Mouse (Mus musculus) A20 (cell line): ENCODE measurements at regions not wholly inside any gene's neighbourhood (a gene's known extent, or its start where the extent isn't known, plus 50 kb on each side); places are given as distances from the start of the nearest gene placed in this dataset.
A peak's percentile ranks its signal among the peaks of the same experiment; 100 is the strongest.
"Not testable (repeated sequence)": the region's sequence is repeated elsewhere in the genome, so short reads cannot be mapped to it uniquely, and the experiment has no call there.

Experiments used
- DNase-seq: peaks from one replicate; pipeline ENCODE4 v3.0.0-alpha.2; 2011; ENCODE audit warnings: low read depth, low spot score

DNA sequence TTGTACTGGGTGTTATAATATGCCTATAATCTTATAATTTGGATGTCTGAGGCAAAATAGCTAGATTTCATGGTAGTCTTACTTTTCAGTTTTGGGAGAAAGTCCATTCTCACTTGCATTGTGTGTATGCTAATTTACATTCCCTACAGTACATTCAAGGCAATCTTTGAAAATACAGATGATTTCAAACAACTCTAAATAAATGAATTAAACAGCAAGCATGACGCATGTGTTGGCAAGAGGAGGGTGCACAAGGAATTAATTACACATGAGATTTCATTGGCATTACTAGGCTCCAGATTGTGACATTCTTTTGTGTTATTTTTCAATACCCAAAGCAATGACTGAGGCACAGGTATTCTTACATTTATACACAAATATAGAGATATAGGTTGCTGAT lies 495.2 kb upstream of the Cypt12 start:
- no peak for DNase-seq

DNA sequence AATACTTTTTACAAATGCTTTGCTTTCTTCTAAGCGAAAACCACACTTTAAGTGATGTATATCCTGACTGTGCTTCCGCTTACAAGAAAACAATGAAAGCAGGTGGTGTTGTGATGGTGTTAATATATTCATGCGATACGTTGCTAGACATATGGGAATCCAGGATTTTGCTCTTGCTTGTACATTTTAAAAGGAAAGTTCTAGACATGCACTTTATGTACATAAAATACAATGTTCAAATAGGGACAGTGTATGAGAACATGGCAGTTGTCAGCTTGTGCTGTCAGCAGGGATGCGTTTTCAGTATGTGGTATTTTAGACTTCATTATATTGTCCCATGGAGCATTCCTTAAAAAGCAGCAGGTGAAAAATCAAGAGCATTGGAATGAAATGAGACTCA lies 487.7 kb upstream of the Cypt12 start:
- no peak for DNase-seq

- no peak for DNase-seq
Observed at GRCm38 (mm10) chr3:17461365-17461764, 486.8 kb upstream of the Cypt12 start.

DNA sequence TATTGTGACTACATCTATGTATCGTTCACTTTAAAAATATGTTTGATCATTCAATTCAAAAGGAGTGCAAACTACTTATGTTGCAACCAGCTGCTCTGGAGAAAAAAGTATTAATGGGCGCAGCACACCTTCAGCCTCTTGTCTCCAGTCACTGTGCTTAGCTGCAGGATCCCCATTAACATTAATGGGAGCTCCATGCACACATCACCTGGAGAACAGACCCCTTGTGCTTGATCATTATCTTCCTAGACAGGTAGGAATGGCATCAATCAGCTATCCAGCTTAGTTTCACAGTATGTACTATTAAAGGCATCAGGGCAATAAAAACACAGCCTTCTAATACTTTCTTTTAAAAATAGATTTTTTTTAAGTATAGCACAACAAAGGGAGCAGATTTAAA lies 474.4 kb upstream of the Cypt12 start:
- no peak for DNase-seq

GRCm38 (mm10) chr3:17489240-17490142 lies 458.7 kb upstream of the Cypt12 start:
- DNase-seq: no peak

- DNase-seq: no peak
Observed at GRCm38 (mm10) chr3:17490632-17491031, 457.6 kb upstream of the Cypt12 start.

DNA sequence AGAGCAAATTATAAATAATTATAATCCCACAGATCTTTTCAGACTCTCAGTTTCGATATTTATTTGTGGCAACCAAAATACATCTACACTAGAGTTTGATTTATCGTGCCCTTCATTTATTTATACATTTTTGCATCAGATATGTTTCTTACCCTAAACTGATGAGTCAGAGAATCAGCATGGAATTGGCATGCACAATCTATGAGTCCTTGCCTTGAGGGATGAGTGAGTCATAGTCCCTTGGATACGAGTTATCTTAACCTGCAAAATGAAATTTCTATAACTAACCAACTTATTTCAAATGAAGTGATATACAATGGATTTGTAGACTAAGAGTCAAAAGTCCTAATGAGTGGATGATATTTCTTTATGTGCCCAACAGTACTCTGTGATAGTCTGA lies 449.9 kb upstream of the Cypt12 start:
- DNase-seq: no peak

- no peak for DNase-seq
Observed at GRCm38 (mm10) chr3:17501556-17501955, 446.7 kb upstream of the Cypt12 start.

GRCm38 (mm10) chr3:17541346-17541745 lies 406.9 kb upstream of the Cypt12 start:
- no peak for DNase-seq

- DNase-seq: no peak
Observed at GRCm38 (mm10) chr3:17547559-17548059, 400.6 kb upstream of the Cypt12 start.

- DNase-seq: no peak
Observed at GRCm38 (mm10) chr3:17582487-17582886, 365.7 kb upstream of the Cypt12 start.

DNA sequence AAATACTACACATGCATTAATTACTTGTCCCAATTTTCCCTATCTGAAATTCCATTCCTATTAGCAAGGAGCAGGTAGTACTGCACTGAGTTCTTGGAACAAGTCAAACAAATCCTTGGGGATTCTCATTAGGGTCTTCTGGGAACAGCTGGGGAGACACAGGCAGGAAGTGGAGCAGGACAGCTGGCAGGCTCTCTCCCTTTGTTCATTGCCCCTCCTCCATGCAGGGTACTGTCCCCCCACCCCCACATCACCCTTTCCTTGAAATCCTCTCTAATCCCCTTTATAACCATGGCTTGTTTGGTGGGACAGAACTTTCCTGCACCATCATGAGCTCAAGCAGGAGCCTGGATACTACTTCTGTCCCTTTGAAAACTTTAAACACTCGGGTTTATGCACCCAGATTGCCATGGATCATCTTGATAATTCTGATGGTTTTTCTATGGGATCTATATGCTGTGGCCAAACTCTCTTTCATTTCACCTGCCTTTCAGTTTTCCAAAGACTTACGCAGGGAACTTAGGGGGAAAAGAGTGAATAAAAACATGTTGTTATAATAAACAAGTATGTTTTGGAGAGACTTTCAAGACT lies 358.2 kb upstream of the Cypt12 start:
- DNase-seq: no peak

DNA sequence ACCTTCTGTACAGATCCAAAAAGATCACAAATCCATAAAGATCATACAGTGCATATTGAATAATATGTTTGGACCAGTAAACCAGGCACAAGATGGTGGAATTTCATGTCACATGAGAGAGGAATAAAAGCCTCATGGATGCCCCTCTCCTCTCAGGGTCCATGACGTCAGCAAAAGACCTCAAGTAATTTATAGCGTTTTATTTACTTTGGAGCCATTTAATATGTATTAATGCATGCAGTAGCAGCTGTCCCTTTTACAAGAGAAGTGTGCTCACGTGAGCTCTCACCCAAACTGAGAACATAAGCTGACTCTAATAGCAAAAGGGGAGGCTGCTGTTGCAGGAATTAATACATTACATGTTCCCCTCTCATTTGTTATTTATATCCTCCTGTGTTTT lies 355.7 kb upstream of the Cypt12 start:
- no peak for DNase-seq

DNA sequence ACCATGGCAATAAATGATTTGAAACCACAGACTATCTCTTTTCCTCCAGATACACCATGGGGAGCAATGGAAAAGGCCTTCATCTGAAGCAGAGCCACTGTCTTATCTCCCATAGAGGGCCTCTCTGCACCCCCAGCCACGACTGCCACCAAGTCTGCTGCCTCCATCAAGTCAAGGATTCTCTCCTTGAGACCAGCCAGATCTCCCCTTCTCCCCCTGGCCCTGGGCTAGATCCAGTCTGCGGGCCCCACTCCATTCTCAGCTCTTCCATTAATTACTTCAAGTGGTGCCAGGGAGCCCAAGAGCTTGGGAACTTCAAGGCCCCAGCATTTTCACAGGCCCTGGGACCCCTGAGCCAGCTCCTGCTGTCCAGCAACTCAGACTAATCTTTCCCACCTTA lies 351.8 kb upstream of the Cypt12 start:
- DNase-seq: no peak

- DNase-seq: peak; percentile 42
Observed at GRCm38 (mm10) chr3:17613486-17613885, 334.7 kb upstream of the Cypt12 start.

DNA sequence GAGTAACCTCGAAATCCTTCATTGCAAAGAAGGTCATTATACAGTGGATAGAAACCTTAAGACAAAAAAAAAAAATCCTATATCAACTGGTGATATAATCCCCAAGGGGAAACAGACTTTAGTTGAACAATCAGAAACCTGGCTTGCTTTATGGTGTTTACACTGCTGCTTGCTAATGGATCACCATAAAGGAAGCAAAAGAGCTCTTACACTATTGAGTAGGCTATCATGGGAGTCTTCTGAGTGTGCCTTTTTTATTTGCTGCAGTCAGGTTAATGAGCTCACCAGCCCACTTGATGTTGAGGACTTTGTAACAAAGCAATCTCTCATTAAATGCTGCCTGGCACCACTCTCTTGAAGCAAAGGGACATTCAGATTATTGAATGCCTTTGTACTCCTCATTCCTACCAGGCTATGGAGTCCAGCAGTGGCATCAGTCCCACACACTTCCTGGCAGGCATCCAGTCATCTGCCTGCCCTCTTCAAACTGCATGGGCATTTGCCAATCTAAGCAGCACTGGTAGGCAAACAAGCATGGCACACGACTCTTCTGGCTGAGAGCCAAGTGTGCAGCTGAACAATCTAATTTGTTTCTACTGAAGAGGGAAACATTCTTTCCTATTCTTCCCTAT lies 331.7 kb upstream of the Cypt12 start:
- no peak for DNase-seq

DNA sequence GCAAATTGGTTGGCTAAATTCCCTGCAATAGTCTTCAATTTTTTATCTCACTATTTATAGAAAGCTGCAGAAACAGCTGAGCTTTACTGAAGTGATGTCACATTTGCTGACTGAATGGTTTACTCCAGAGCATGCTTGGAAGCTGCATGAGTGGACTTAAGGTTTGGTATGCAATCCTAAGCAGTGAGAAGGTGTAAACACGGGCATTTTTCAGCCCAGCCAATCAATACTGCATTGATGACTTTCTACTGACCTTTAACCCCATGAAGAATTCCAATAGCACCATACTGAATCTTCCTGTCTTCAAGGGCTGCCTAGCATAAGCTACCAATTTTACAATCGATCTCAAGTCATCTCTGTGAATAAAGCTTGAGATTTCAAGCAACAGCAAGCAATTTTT lies 328.7 kb upstream of the Cypt12 start:
- DNase-seq: no peak

DNA sequence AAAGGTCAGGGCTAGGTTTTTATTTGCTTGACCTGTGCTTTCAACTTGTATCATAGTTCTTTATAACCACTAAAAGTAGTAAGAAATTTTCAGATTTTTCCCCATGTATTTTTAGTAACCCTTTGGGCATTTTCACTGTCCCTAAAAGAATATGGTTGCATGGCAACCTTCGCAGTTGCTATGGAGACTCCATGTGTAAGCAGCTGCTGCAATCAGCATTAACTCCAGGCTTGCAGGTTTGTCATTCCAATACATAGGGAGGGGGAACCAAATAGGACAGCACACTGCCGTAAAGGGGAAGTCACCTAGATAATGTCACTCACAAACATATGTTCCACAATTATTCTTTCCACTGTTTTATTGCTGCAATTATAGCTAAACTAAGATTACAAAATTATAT lies 328.3 kb upstream of the Cypt12 start:
- DNase-seq: no peak

DNA sequence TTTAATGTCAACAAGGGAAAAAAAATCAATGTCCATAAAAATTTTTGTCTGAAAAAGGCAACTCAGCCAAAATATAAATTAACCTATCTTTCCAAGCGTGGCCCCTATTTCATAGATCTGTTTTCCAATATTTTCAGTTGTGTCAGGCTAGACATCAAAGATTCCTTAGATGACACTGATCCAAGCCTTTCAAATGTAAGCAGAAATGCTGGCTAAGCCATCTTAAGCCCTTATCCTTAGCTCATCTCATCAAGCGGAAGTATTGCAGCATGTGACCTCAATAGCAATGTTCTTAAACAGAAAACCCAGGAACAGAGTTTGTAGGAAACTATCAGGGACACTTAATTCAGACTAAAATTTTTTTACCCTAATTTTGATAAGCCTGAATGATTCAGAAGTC lies 327.8 kb upstream of the Cypt12 start:
- DNase-seq: no peak

DNA sequence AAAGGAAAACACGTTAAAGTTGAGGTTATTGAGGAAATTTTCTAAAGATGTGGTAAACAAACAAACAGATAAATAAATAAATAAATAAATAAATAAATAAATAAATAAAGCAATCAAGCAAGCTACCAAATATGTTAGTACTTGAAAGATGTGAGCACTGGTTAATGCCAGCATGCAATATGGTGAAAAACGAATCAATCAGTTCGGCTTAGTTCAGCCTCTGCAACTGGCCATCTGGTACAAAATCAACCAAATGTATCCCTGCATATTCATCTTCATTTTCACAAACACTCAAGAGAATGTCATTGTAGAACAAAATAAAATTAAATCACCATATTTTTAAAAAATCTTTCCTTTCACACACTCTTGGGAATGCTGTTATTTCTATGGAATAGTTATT lies 315.7 kb upstream of the Cypt12 start:
- DNase-seq: no peak

GRCm38 (mm10) chr3:17636276-17636675 lies 311.9 kb upstream of the Cypt12 start:
- no peak for DNase-seq

GRCm38 (mm10) chr3:17659988-17660387 lies 288.2 kb upstream of the Cypt12 start:
- DNase-seq: not testable (repeated sequence)

DNA sequence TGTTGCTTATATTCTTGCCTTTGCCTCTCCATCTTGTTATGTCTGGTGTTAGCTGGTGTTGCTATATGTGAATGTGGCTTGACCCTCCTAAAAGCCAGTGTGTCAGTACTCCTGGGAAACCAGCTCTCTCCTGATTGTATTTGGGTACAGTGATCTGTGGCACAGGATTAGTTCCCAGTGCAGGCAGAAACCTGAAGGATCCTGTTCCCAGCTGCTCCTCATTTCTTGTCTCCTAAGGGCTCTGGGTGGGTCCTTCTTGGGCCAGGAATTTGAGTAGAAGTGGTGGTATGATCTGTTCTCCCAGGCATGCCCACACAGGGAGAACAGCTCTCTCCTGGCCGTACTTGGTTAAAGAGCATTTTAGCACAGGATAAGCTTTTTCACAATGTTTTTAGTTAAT lies 286.2 kb upstream of the Cypt12 start:
- no peak for DNase-seq
